Mouse (Mus musculus): ENCODE data around the gene Gm3417.
"Not testable (repeated sequence)": the region's sequence is repeated elsewhere in the genome, so short reads cannot be mapped to it uniquely, and the experiment has no call there.

Gm3417 gene

GRCm38 (mm10) chr17:14958686-14959327 lies 19.8 kb downstream of the Gm3417 start:
- no peak for DNase-seq (ENCODE audit: low spot score)

GRCm38 (mm10) chr17:14953452-14953851 lies 25.1 kb downstream of the Gm3417 start:
- DNase-seq (ENCODE audit: low spot score): no peak

- DNase-seq (ENCODE audit: low spot score): no peak
Measured at GRCm38 (mm10) chr17:14949161-14949827, 29.3 kb downstream of the Gm3417 start.

- no peak for DNase-seq (ENCODE audit: low spot score)
Measured at GRCm38 (mm10) chr17:14944551-14944950, 34.0 kb downstream of the Gm3417 start.

GRCm38 (mm10) chr17:14943729-14944059 lies 34.9 kb downstream of the Gm3417 start:
- DNase-seq (ENCODE audit: low spot score): no peak

- DNase-seq (ENCODE audit: low spot score): peak; percentile 98
Measured at GRCm38 (mm10) chr17:14943009-14943728, 35.4 kb downstream of the Gm3417 start, which contains the start of the genes Wdr27 and 1600012H06Rik. TSS of gene Wdr27 (minus strand) at chr17:14943158. TSS of gene 1600012H06Rik (plus strand) at chr17:14943184.

GRCm38 (mm10) chr17:14942181-14942580 lies 36.4 kb downstream of the Gm3417 start:
- DNase-seq (ENCODE audit: low spot score): not testable (repeated sequence)

- DNase-seq (ENCODE audit: low spot score): no peak
Measured at GRCm38 (mm10) chr17:14935841-14936605, 42.6 kb downstream of the Gm3417 start.

- not testable (repeated sequence) for DNase-seq (ENCODE audit: low spot score)
Measured at GRCm38 (mm10) chr17:14935280-14935679, 43.3 kb downstream of the Gm3417 start.

GRCm38 (mm10) chr17:14931469-14931868 lies 47.1 kb downstream of the Gm3417 start:
- DNase-seq (ENCODE audit: low spot score): no peak

GRCm38 (mm10) chr17:14930697-14931096 lies 47.9 kb downstream of the Gm3417 start:
- DNase-seq (ENCODE audit: low spot score): no peak

- no peak for DNase-seq (ENCODE audit: low spot score)
Measured at GRCm38 (mm10) chr17:14928631-14929030, 50.0 kb downstream of the Gm3417 start.

GRCm38 (mm10) chr17:14927644-14928218 lies 50.9 kb downstream of the Gm3417 start:
- DNase-seq (ENCODE audit: low spot score): no peak

GRCm38 (mm10) chr17:14921582-14921981 lies 57.0 kb downstream of the Gm3417 start:
- no peak for DNase-seq (ENCODE audit: low spot score)

- DNase-seq (ENCODE audit: low spot score): no peak
Measured at GRCm38 (mm10) chr17:14917866-14918265, 60.7 kb downstream of the Gm3417 start.

GRCm38 (mm10) chr17:14914401-14914800 lies 64.2 kb downstream of the Gm3417 start:
- DNase-seq (ENCODE audit: low spot score): no peak
